Mouse (Mus musculus): ENCODE measurements around the gene Elobl.
"Not testable (repeated sequence)": the region's sequence is repeated elsewhere in the genome, so short reads cannot be mapped to it uniquely, and the experiment has no call there.

The Elobl gene

GRCm38 (mm10) chr11:88966881-88967361 is at the start of gene Elobl:
Elobl (minus strand) TSS chr11:88966931.
- DNase-seq (ENCODE audit: low read depth) = no peak

- no peak for DNase-seq (ENCODE audit: low read depth)
Measured at GRCm38 (mm10) chr11:89012241-89012640, 45.5 kb upstream of the Elobl start.

GRCm38 (mm10) chr11:89009496-89009895 is 42.8 kb upstream of the Elobl start:
- no peak for DNase-seq (ENCODE audit: low read depth)

GRCm38 (mm10) chr11:89009066-89009465 is 42.3 kb upstream of the Elobl start:
- no peak for DNase-seq (ENCODE audit: low read depth)

- DNase-seq (ENCODE audit: low read depth) = no peak
Measured at GRCm38 (mm10) chr11:89007582-89007981, 40.9 kb upstream of the Elobl start.

- DNase-seq (ENCODE audit: low read depth) = no peak
Measured at GRCm38 (mm10) chr11:89006404-89006803, 39.7 kb upstream of the Elobl start.

GRCm38 (mm10) chr11:89005473-89005872 is 38.7 kb upstream of the Elobl start:
- no peak for DNase-seq (ENCODE audit: low read depth)

GRCm38 (mm10) chr11:89003726-89004125 is 37.0 kb upstream of the Elobl start:
- no peak for DNase-seq (ENCODE audit: low read depth)

- no peak for DNase-seq (ENCODE audit: low read depth)
Measured at GRCm38 (mm10) chr11:89003078-89003477, 36.3 kb upstream of the Elobl start.

GRCm38 (mm10) chr11:89002621-89003020 is 35.9 kb upstream of the Elobl start:
- DNase-seq (ENCODE audit: low read depth) = no peak

- DNase-seq (ENCODE audit: low read depth) = no peak
Measured at GRCm38 (mm10) chr11:89002068-89002467, 35.3 kb upstream of the Elobl start.

GRCm38 (mm10) chr11:89001569-89001968 is 34.8 kb upstream of the Elobl start:
- DNase-seq (ENCODE audit: low read depth) = no peak

- no peak for DNase-seq (ENCODE audit: low read depth)
Measured at GRCm38 (mm10) chr11:89000527-89000819, 33.7 kb upstream of the Elobl start.

GRCm38 (mm10) chr11:88999723-89000526 is 33.2 kb upstream of the Elobl start:
- no peak for DNase-seq (ENCODE audit: low read depth)

- DNase-seq (ENCODE audit: low read depth) = peak; percentile 95
Measured at GRCm38 (mm10) chr11:88998974-88999722, 32.4 kb upstream of the Elobl start, which contains the start of gene Trim25. Trim25 (plus strand) TSS chr11:88999376.

GRCm38 (mm10) chr11:88998406-88998805 is 31.7 kb upstream of the Elobl start:
- no peak for DNase-seq (ENCODE audit: low read depth)

- DNase-seq (ENCODE audit: low read depth) = not testable (repeated sequence)
Measured at GRCm38 (mm10) chr11:88997343-88997742, 30.6 kb upstream of the Elobl start.

GRCm38 (mm10) chr11:88996427-88996826 is 29.7 kb upstream of the Elobl start:
- DNase-seq (ENCODE audit: low read depth) = no peak

- no peak for DNase-seq (ENCODE audit: low read depth)
Measured at GRCm38 (mm10) chr11:88995616-88996015, 28.9 kb upstream of the Elobl start.

- no peak for DNase-seq (ENCODE audit: low read depth)
Measured at GRCm38 (mm10) chr11:88994492-88994891, 27.8 kb upstream of the Elobl start.

- DNase-seq (ENCODE audit: low read depth) = peak; percentile 89
Measured at GRCm38 (mm10) chr11:88993625-88994024, 26.9 kb upstream of the Elobl start.

GRCm38 (mm10) chr11:88993186-88993585 is 26.5 kb upstream of the Elobl start:
- no peak for DNase-seq (ENCODE audit: low read depth)

- DNase-seq (ENCODE audit: low read depth) = peak; percentile 74
Measured at GRCm38 (mm10) chr11:88989530-88989929, 22.8 kb upstream of the Elobl start.

All from naive thymus-derived CD4-positive, alpha-beta T cell, adult 2 months (primary cell).